In the genomic region with DNA sequence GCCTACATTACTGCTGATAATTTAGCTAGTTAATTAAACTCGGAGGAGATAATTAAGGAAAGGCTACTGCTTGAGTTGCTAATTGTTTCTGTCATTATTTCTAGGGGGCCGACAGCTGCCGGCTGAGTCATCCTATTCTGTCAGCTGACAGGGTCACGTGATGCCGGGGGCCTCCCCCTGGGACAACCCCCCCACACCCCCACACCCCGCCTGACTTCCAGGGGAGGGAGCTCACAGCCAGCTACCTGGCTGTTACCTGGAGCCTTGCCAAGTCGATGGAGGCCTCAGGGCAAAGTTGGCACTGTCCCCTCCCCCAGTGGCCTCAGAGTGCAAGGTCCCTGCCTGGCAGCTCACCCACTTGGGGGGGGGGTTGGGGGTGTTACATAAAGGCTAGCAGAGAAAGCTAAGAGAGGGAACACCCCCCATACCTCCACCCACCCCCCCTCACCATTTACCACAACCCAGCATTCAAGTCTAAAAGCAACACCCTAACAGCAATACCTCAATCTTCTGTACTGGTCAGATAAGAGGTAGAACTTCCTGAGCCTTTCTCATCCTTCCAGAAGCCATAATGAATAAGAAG, we compare ENCODE assay signal across 9 mouse cellular contexts. TPM values are rescaled to one million over a fixed set of nuclear protein-coding genes. Genes with fewer than 3 reads are reported as not detected.
DNase-seq lines count a peak whose midpoint lies in the region; ATAC-seq and TF ChIP-seq lines count a peak whose summit lies in the region.
"Had no signal": no experiment of that assay in that cellular context is flagged by ENCODE, and none has a peak within 500 bp of the region (broad histone marks: within the 10 kb centered on the region; RNA-seq: fewer than 3 reads in every experiment).

No protein-coding gene starts in this region.

- H3K9ac ChIP-seq in embryonic facial prominence, embryonic 11.5 days (replicated peaks; ENCODE audit: low read length), result no peak overlapping the region
- 0 out of 2 replicates have a peak overlapping the region, but pooled peaks have one; percentile 42 for H3K9ac ChIP-seq in kidney, postnatal 0 days (ENCODE audit: low read depth, low read length)
- no peak overlapping the region for H3K9ac ChIP-seq in stomach, embryonic 14.5 days (replicated peaks; ENCODE audit: low read depth, low read length)

- H3K4me2 ChIP-seq in embryonic facial prominence, embryonic 11.5 days (ENCODE audit: low read depth, low read length), result no peak overlapping the region
- peak overlapping the region; percentile 35 for H3K4me2 ChIP-seq in kidney, postnatal 0 days (ENCODE audit: low read length)
- H3K4me2 ChIP-seq in stomach, embryonic 14.5 days (replicated peaks; ENCODE audit: low read depth, low read length), result no peak overlapping the region; the same call in 1 of the 2 replicates

- 25% methylated on average over 7 of the region's 7 CpGs for WGBS in embryonic facial prominence, embryonic 11.5 days
- 21% methylated on average over 7 of the region's 7 CpGs for WGBS in kidney, postnatal 0 days
- WGBS in stomach, embryonic 14.5 days, result 28% methylated on average over 7 of the region's 7 CpGs

- intact Hi-C loops in heart, postnatal 36 days (cut with DNase I), result no loop called here

- H3K4me1 ChIP-seq in embryonic facial prominence, embryonic 11.5 days (ENCODE audit: control insufficient read depth, insufficient read depth, low read length), result no peaks in the 10 kb centered on the region
- no peaks in the 10 kb centered on the region for H3K4me1 ChIP-seq in kidney, postnatal 0 days (replicated peaks; ENCODE audit: insufficient read depth, low read length)
- H3K4me1 ChIP-seq in stomach, embryonic 14.5 days (ENCODE audit: control insufficient read depth, insufficient read depth, low read length), result no peaks in the 10 kb centered on the region

- TF ChIP-seq CTCF in kidney, postnatal 0 days (IDR thresholded peaks at IDR 0.05; ENCODE audit: low read depth), result no peak

- no peaks in the 10 kb centered on the region for H3K9me3 ChIP-seq in embryonic facial prominence, embryonic 11.5 days (replicated peaks; ENCODE audit: control insufficient read depth, low read length)
- no peaks in the 10 kb centered on the region for H3K9me3 ChIP-seq in kidney, postnatal 0 days (replicated peaks; ENCODE audit: low read length)
- H3K9me3 ChIP-seq in stomach, embryonic 14.5 days (ENCODE audit: control insufficient read depth, low read depth, low read length), result no peaks in the 10 kb centered on the region

- no peak overlapping the region for H3K27ac ChIP-seq in embryonic facial prominence, embryonic 11.5 days (replicated peaks; ENCODE audit: low read depth, low read length)
- H3K27ac ChIP-seq in kidney, postnatal 0 days, result no peak overlapping the region
- H3K27ac ChIP-seq in stomach, embryonic 14.5 days (ENCODE audit: low read length), result no peak overlapping the region

- no peaks in the 10 kb centered on the region for H3K36me3 ChIP-seq in embryonic facial prominence, embryonic 11.5 days (replicated peaks; ENCODE audit: control insufficient read depth, insufficient read depth, low read depth, low read length)
- H3K36me3 ChIP-seq in kidney, postnatal 0 days (ENCODE audit: insufficient read depth, low read length), result no peaks in the 10 kb centered on the region
- H3K36me3 ChIP-seq in stomach, embryonic 14.5 days (ENCODE audit: control insufficient read depth, insufficient read depth, low read length), result no peaks in the 10 kb centered on the region

- ATAC-seq in embryonic facial prominence, embryonic 11.5 days (replicated peaks; ENCODE audit: insufficient number of reproducible peaks, low FRiP score, low TSS enrichment, low read depth), result no peak
- ATAC-seq in kidney, postnatal 0 days (replicated peaks; ENCODE audit: low FRiP score, low read depth), result peak; percentile 74
- 0 out of 2 replicates have a peak, but pooled peaks have one; percentile 19 for ATAC-seq in stomach, embryonic 14.5 days (ENCODE audit: insufficient number of reproducible peaks, insufficient read depth, low FRiP score, low read depth)

- no peak overlapping the region for H3K4me3 ChIP-seq in embryonic facial prominence, embryonic 11.5 days (ENCODE audit: low read depth, low read length)
- H3K4me3 ChIP-seq in kidney, postnatal 0 days (replicated peaks; ENCODE audit: low read depth, low read length), result no peak overlapping the region
- no peak overlapping the region for H3K4me3 ChIP-seq in stomach, embryonic 14.5 days (ENCODE audit: low read depth, low read length)
- H3K4me3 ChIP-seq: myocyte had no signal

- H3K27me3 ChIP-seq in embryonic facial prominence, embryonic 11.5 days (ENCODE audit: control insufficient read depth, insufficient read depth, low read length), result no peaks in the 10 kb centered on the region
- H3K27me3 ChIP-seq in kidney, postnatal 0 days (ENCODE audit: insufficient read depth, low read length), result no peaks in the 10 kb centered on the region
- no peaks in the 10 kb centered on the region for H3K27me3 ChIP-seq in stomach, embryonic 14.5 days (ENCODE audit: control insufficient read depth, insufficient read depth, low read length)

- DNase-seq in right cerebral cortex, postnatal 4 days, result peak; percentile 17
- no peak for DNase-seq in right cerebral cortex, postnatal 36 days (ENCODE audit: low spot score in 2 of 2)
- peak; percentile 14 for DNase-seq in embryonic facial prominence, embryonic 11.5 days (ENCODE audit: low spot score)
- peak; percentile 48 for DNase-seq in kidney, postnatal 0 days (ENCODE audit: low spot score)
- DNase-seq in spleen, postnatal 4 days (ENCODE audit: low spot score in 2 of 2), result no peak
- no peak for DNase-seq in heart, adult 8-10 months (ENCODE audit: low spot score)
- DNase-seq in heart, postnatal 36 days, result no peak

RNA-seq across cellular contexts. Expression of a gene that starts 41.1 kb away (rescaled TPM):
- 5.7 and 6.4 TPM in 2 replicates for polyA plus RNA-seq in embryonic facial prominence, embryonic 11.5 days (2014; fragmentation: Nextera tagmentation; extraction: Ambion mirVana)
- polyA plus RNA-seq in kidney, postnatal 0 days (2015; fragmentation: Nextera tagmentation; extraction: Ambion mirVana), result 4.2 and 4.6 TPM in 2 replicates
- polyA plus RNA-seq in stomach, embryonic 14.5 days (2014; fragmentation: Nextera tagmentation; extraction: Ambion mirVana), result 5.9 and 6.6 TPM in 2 replicates
- 1 to 10 TPM; 1.3 to 2.6 (median 1.9) TPM for total RNA-seq in heart, adult 8-10 months (2022)
- 1 to 10 TPM; 2.4 to 2.8 TPM for total RNA-seq in heart, postnatal 36 days (2021)

Comparison
In these comparisons a context has a peak if more than half of its experiments do, and no peak if none do; other contexts are left out.
1. DNase-seq: peak in right cerebral cortex, postnatal 4 days (single experiment), embryonic facial prominence, embryonic 11.5 days (single experiment) and kidney, postnatal 0 days (single experiment); none in right cerebral cortex, postnatal 36 days (0 of 2), spleen, postnatal 4 days (0 of 2), heart, adult 8-10 months (single experiment) and heart, postnatal 36 days (0 of 2).